Comparison of ENCODE assay signal across 11 mouse cellular contexts in the genomic region with DNA sequence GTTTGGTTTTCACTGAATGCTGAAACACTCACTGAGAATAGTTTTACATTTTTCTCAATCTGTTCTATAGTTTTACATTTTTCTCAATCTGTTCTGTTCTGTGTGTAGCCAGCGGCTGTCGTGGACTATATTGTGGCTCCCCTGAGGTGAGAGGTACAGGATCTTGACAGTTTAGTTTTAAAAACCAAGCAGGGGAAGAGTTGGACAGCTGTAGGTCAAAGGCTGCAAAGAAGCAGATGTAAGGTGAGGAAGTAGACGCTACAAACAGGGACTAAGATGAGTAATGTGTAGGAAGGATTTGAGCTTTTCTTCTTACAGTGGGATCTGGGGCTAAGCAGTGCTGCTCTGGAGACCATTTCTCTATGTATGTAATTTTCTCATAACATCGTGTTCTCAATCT.
"Had no signal": no experiment of that assay in that cellular context is flagged by ENCODE, and none has a peak within 500 bp of the region (broad histone marks: within the 10 kb centered on the region; RNA-seq: fewer than 3 reads in every experiment).

No protein-coding gene starts in this region.

- DNase-seq: kidney, adult 8-10 months; kidney, postnatal 25 days; left cerebral cortex, postnatal 4 days; liver; liver, embryonic 13.5 days; liver, postnatal 0 days; lung, postnatal 36 days; right cerebral cortex, postnatal 14 days; thymus, postnatal 4 days had no signal

- H3K9me3 ChIP-seq: liver, embryonic 13.5 days; midbrain, embryonic 13.5 days had no signal

- H3K9ac ChIP-seq: liver, embryonic 13.5 days; liver, postnatal 0 days; midbrain, embryonic 13.5 days had no signal

- H3K27me3 ChIP-seq: liver, embryonic 13.5 days; midbrain, embryonic 13.5 days had no signal

- H3K4me3 ChIP-seq: liver, embryonic 13.5 days; midbrain, embryonic 13.5 days had no signal

- H3K4me2 ChIP-seq: liver, embryonic 13.5 days; midbrain, embryonic 13.5 days had no signal

- ATAC-seq: intestine, postnatal 0 days; liver, postnatal 0 days had no signal

- H3K36me3 ChIP-seq: liver, embryonic 13.5 days; midbrain, embryonic 13.5 days had no signal

- H3K27ac ChIP-seq: liver, embryonic 13.5 days; midbrain, embryonic 13.5 days had no signal
